17 mouse cellular contexts compared by ENCODE assay signal in genomic region chr16:32906186-32906585, GRCm38 (mm10). TPM values are rescaled to one million over a fixed set of nuclear protein-coding genes. Genes with fewer than 3 reads are reported as not detected.
DNase-seq lines count a peak whose midpoint lies in the region; ATAC-seq lines count a peak whose summit lies in the region.
"Had no signal": no experiment of that assay in that cellular context is flagged by ENCODE, and none has a peak within 500 bp of the region (broad histone marks: within the 10 kb centered on the region; RNA-seq: fewer than 3 reads in every experiment).

No protein-coding gene starts in this region.

- WGBS in midbrain, embryonic 11.5 days: 84% methylated on average over 2 of the region's 2 CpGs
- WGBS in midbrain, embryonic 16.5 days: 90% methylated on average over 2 of the region's 2 CpGs

- H3K4me1 ChIP-seq in midbrain, embryonic 11.5 days (ENCODE audit: control insufficient read depth, insufficient read depth, low read length): no peaks in the 10 kb centered on the region
- no peaks in the 10 kb centered on the region for H3K4me1 ChIP-seq in midbrain, embryonic 16.5 days (ENCODE audit: control insufficient read depth, insufficient read depth, low read length)
- H3K4me1 ChIP-seq: embryonic facial prominence, embryonic 13.5 days; embryonic facial prominence, embryonic 15.5 days; forebrain, embryonic 10.5 days; forebrain, embryonic 12.5 days had no signal

- no peak overlapping the region for H3K4me2 ChIP-seq in midbrain, embryonic 11.5 days
- H3K4me2 ChIP-seq in midbrain, embryonic 16.5 days (ENCODE audit: low read length): no peak overlapping the region
- H3K4me2 ChIP-seq: embryonic facial prominence, embryonic 13.5 days; embryonic facial prominence, embryonic 15.5 days; forebrain, embryonic 12.5 days had no signal

- no peak overlapping the region for H3K4me3 ChIP-seq in midbrain, embryonic 11.5 days (ENCODE audit: low read depth, low read length)
- H3K4me3 ChIP-seq in midbrain, embryonic 16.5 days (ENCODE audit: low read depth, low read length): no peak overlapping the region
- H3K4me3 ChIP-seq: embryonic facial prominence, embryonic 13.5 days; embryonic facial prominence, embryonic 15.5 days; erythroblast, embryonic 14.5 days; forebrain, embryonic 10.5 days; forebrain, embryonic 12.5 days had no signal

- H3K27ac ChIP-seq in midbrain, embryonic 11.5 days (ENCODE audit: low read depth, low read length): no peak overlapping the region
- no peak overlapping the region for H3K27ac ChIP-seq in midbrain, embryonic 16.5 days (ENCODE audit: low read length)
- H3K27ac ChIP-seq: embryonic facial prominence, embryonic 13.5 days; embryonic facial prominence, embryonic 15.5 days; forebrain, embryonic 10.5 days; forebrain, embryonic 12.5 days had no signal

- 0 out of 2 replicates have a peak, but pooled peaks cover 2% of the 10 kb centered on the region for H3K36me3 ChIP-seq in midbrain, embryonic 11.5 days (ENCODE audit: control insufficient read depth, insufficient read depth, low read length)
- H3K36me3 ChIP-seq in midbrain, embryonic 16.5 days (ENCODE audit: control insufficient read depth, insufficient read depth, low read length): peaks cover 16% of the 10 kb centered on the region

- ATAC-seq in midbrain, embryonic 11.5 days (ENCODE audit: low FRiP score): no peak
- no peak for ATAC-seq in midbrain, embryonic 16.5 days
- ATAC-seq: forebrain, embryonic 14.5 days; forebrain, embryonic 16.5 days had no signal

- peak; percentile 23 to 45 for DNase-seq in cerebellum, adult 18-20 months
- DNase-seq in cerebellum, postnatal 4 days (ENCODE audit: low spot score in 2 of 2): no peak
- DNase-seq in midbrain, embryonic 11.5 days (ENCODE audit: low spot score, missing footprints): peak; percentile 2
- DNase-seq in brain, adult 2 months (ENCODE audit: low read depth, low spot score): peak; percentile 74
- no peak for DNase-seq in heart, adult 8-10 months (ENCODE audit: low spot score)
- DNase-seq: cerebellum, adult 11-12 months; cerebellum, adult 9-10 months; cerebellum, postnatal 10 days; embryo, embryonic 11 days had no signal

- H3K9me3 ChIP-seq in midbrain, embryonic 11.5 days (ENCODE audit: control insufficient read depth, low read length): no peaks in the 10 kb centered on the region
- no peaks in the 10 kb centered on the region for H3K9me3 ChIP-seq in midbrain, embryonic 16.5 days (replicated peaks; ENCODE audit: control insufficient read depth, low read length, poor library complexity, severe bottlenecking)
- H3K9me3 ChIP-seq: embryonic facial prominence, embryonic 13.5 days; embryonic facial prominence, embryonic 15.5 days; forebrain, embryonic 10.5 days; forebrain, embryonic 12.5 days had no signal

- no peaks in the 10 kb centered on the region for H3K27me3 ChIP-seq in midbrain, embryonic 11.5 days (ENCODE audit: control insufficient read depth, insufficient read depth, low read length)
- no peaks in the 10 kb centered on the region for H3K27me3 ChIP-seq in midbrain, embryonic 16.5 days (ENCODE audit: control insufficient read depth, insufficient read depth, low read depth, low read length)
- H3K27me3 ChIP-seq: embryonic facial prominence, embryonic 13.5 days; embryonic facial prominence, embryonic 15.5 days; forebrain, embryonic 12.5 days had no signal

- no peak overlapping the region for H3K9ac ChIP-seq in midbrain, embryonic 11.5 days (ENCODE audit: low read length)
- no peak overlapping the region for H3K9ac ChIP-seq in midbrain, embryonic 16.5 days (ENCODE audit: low read depth, low read length)
- H3K9ac ChIP-seq: embryonic facial prominence, embryonic 13.5 days; embryonic facial prominence, embryonic 15.5 days; forebrain, embryonic 12.5 days had no signal

RNA-seq across cellular contexts. Expression of gene Lrch3, which starts 7.7 kb away (rescaled TPM):
- 33.7 and 37.9 TPM in 2 replicates for polyA plus RNA-seq in midbrain, embryonic 11.5 days (2014; fragmentation: Nextera tagmentation; extraction: Ambion mirVana)
- 39.5 and 47.1 TPM in 2 replicates for polyA plus RNA-seq in midbrain, embryonic 16.5 days (2015; fragmentation: Nextera tagmentation; extraction: Ambion mirVana)
- total RNA-seq in heart, adult 8-10 months (2022): 10 to 100 TPM; 21.5 to 26.3 (median 22.7) TPM

RNA-seq across cellular contexts. Expression of gene Rubcn, which starts 28.6 kb away (rescaled TPM):
- 13.2 and 14.3 TPM in 2 replicates for polyA plus RNA-seq in midbrain, embryonic 11.5 days (2014; fragmentation: Nextera tagmentation; extraction: Ambion mirVana)
- 39.8 and 41.3 TPM in 2 replicates for polyA plus RNA-seq in midbrain, embryonic 16.5 days (2015; fragmentation: Nextera tagmentation; extraction: Ambion mirVana)
- 10 to 100 TPM; 30.7 to 37.0 (median 34.2) TPM for total RNA-seq in heart, adult 8-10 months (2022)

RNA-seq across cellular contexts. Expression of gene Fyttd1, which starts 28.9 kb away (rescaled TPM):
- polyA plus RNA-seq in midbrain, embryonic 11.5 days (2014; fragmentation: Nextera tagmentation; extraction: Ambion mirVana): 130 and 137 TPM in 2 replicates
- polyA plus RNA-seq in midbrain, embryonic 16.5 days (2015; fragmentation: Nextera tagmentation; extraction: Ambion mirVana): 119 and 125 TPM in 2 replicates
- 100 to 1,000 TPM in 3 of 4 experiments, 10 to 100 TPM in 1; 94.2 to 123 (median 109) TPM for total RNA-seq in heart, adult 8-10 months (2022)

Comparison
In these comparisons a context has a peak if more than half of its experiments do, and no peak if none do; other contexts are left out.
1. DNase-seq: peak in cerebellum, adult 18-20 months (2 of 2), midbrain, embryonic 11.5 days (single experiment) and brain, adult 2 months (single experiment); none in cerebellum, postnatal 4 days (0 of 2) and heart, adult 8-10 months (single experiment).